Mouse (Mus musculus) adrenal gland (tissue): ENCODE results near the gene Fam120c.

Source experiments
- intact Hi-C: fragments of 180-260 bp; cut with DNase I; formaldehyde crosslinking; loops from one replicate; pipeline ENCODE4 v1.15.1; 2025

Gene Fam120c

GRCm38 (mm10) chrX:151520458-151521322 lies 176.7 kb downstream of the Fam120c start, which contains the start of gene Phf8:
Phf8 (plus strand) TSS chrX:151520672.
- intact Hi-C loops, result no loop called here
